Mouse (Mus musculus) erythroblast, embryonic 14.5 days (primary cell): ENCODE data around the gene Ccdc13.

ENCODE experiments used
- GATA1 ChIP-seq: IDR thresholded peaks from 2 replicates; pipeline ENCODE4 v1.6.1; 2012; ENCODE audit warnings: low read length, inconsistent platforms, mixed read lengths
- TAL1 ChIP-seq: IDR thresholded peaks from 3 replicates; pipeline ENCODE4 v1.6.1; 2012; ENCODE audit warnings: low read length, inconsistent platforms, mixed read lengths

GRCm38 (mm10) chr9:121815183-121815582 is 24.1 kb downstream of the Ccdc13 start:
- no peak for TF ChIP-seq TAL1
- TF ChIP-seq GATA1, result no peak
